Mouse (Mus musculus) kidney, adult 2 months (tissue): ENCODE measurements around the gene Ppp1r27. TPM values are rescaled to one million over a fixed set of nuclear protein-coding genes. Genes with fewer than 3 reads are reported as not detected.
A peak's percentile ranks its signal among the peaks of the same experiment; 100 is the strongest.

Experiments used
- DNase-seq: peaks from one replicate; pipeline ENCODE4 v3.0.0; 2021
- H3K27ac ChIP-seq: fragments of 200-500 bp; 2 replicates; pipeline ENCODE4 v1.5.1; 2012; ENCODE audit warnings: low read depth, low read length, control low read depth, inconsistent platforms; ENCODE audit not compliant: insufficient read depth
- H3K27me3 ChIP-seq: fragments of 200-500 bp; replicated peaks from 2 replicates; pipeline ENCODE4 v1.6.1; 2012; ENCODE audit warnings: mild to moderate bottlenecking, moderate library complexity, low read length, inconsistent platforms; ENCODE audit not compliant: control insufficient read depth, insufficient read depth
- H3K36me3 ChIP-seq: fragments of 200-500 bp; 2 replicates; pipeline ENCODE4 v1.6.1; 2012; ENCODE audit warnings: mild to moderate bottlenecking, moderate library complexity, low read length, inconsistent platforms; ENCODE audit not compliant: control insufficient read depth, insufficient read depth
- H3K4me1 ChIP-seq: fragments of 200-500 bp; 2 replicates; pipeline ENCODE4 v1.6.1; 2011; ENCODE audit warnings: low read length; ENCODE audit not compliant: control insufficient read depth, insufficient read depth
- H3K4me3 ChIP-seq: fragments of 200-500 bp; 2 replicates; pipeline ENCODE4 v1.5.1; 2011; ENCODE audit warnings: mild to moderate bottlenecking, low read depth, low read length, control low read depth; ENCODE audit not compliant: insufficient read depth
- CTCF ChIP-seq: fragments of 200-500 bp; conservative IDR thresholded peaks from 2 replicates; pipeline ENCODE4 v1.5.1; 2011; ENCODE audit warnings: low read depth, mild to moderate bottlenecking, control low read depth, low read length, moderate library complexity, mixed read lengths; ENCODE audit not compliant: insufficient read depth, insufficient read length
- POLR2A ChIP-seq: fragments of 200-500 bp; IDR thresholded peaks from one replicate; pipeline ENCODE4 v1.6.1; 2011; ENCODE audit warnings: low read depth, low read length, control low read depth
- WGBS: fragments of 180-500 bp; shearing (Covaris S2); methylation state at CpG from one replicate; pipeline ENCODE4 v1.1.7; 2018; 5-methylcytosine and 5-hydroxymethylcytosine counted together
- polyA plus RNA-seq: library from polyadenylated mRNA; depleted of rRNA; stranded (reverse); fragments of >200 nt; gene quantifications from 2 replicates; pipeline ENCODE4 v1.2.3, GENCODE M21; 2012

Ppp1r27 gene
- polyA plus RNA-seq, 1 experiment: 9.5 TPM

- peak; percentile 59 for DNase-seq
- TF ChIP-seq POLR2A (no peak), CTCF (no peak)
- WGBS: 31% methylated on average over 6 of the region's 6 CpGs
- no peak overlapping the region for H3K27ac ChIP-seq
- no peaks in the 10 kb centered on the region for H3K27me3 ChIP-seq
- H3K36me3 ChIP-seq: no peaks in the 10 kb centered on the region
- no peak overlapping the region for H3K4me3 ChIP-seq
- peaks cover 7% of the 10 kb centered on the region; the same call in 1 of the 2 replicates for H3K4me1 ChIP-seq
Observed at GRCm38 (mm10) chr11:120512790-120513453, 38.0 kb downstream of the Ppp1r27 start.

GRCm38 (mm10) chr11:120510375-120511030 is 40.4 kb downstream of the Ppp1r27 start:
- 29% methylated on average over 16 of the region's 16 CpGs for WGBS
- no peak overlapping the region for H3K27ac ChIP-seq
- H3K4me3 ChIP-seq: peak overlapping the region; percentile 30; the same call in 1 of the 2 replicates
- TF ChIP-seq POLR2A (no peak), CTCF (no peak)
- no peaks in the 10 kb centered on the region for H3K27me3 ChIP-seq
- H3K36me3 ChIP-seq: no peaks in the 10 kb centered on the region
- peaks cover 10% of the 10 kb centered on the region; the same call in 1 of the 2 replicates for H3K4me1 ChIP-seq
- DNase-seq: no peak

GRCm38 (mm10) chr11:120509940-120510339 is 41.0 kb downstream of the Ppp1r27 start:
- Histone ChIP-seq H3K4me3 (no peak overlapping the region), H3K36me3 (no peaks in the 10 kb centered on the region), H3K4me1 (peaks cover 10% of the 10 kb centered on the region; the same call in 1 of the 2 replicates), H3K27me3 (no peaks in the 10 kb centered on the region), H3K27ac (no peak overlapping the region)
- WGBS: 41% methylated on average over 4 of the region's 4 CpGs
- TF ChIP-seq POLR2A: no peak
- DNase-seq: no peak

GRCm38 (mm10) chr11:120508290-120508870 is 42.6 kb downstream of the Ppp1r27 start:
- Histone ChIP-seq H3K36me3 (no peaks in the 10 kb centered on the region), H3K4me3 (no peak overlapping the region), H3K27me3 (no peaks in the 10 kb centered on the region), H3K4me1 (peaks cover 10% of the 10 kb centered on the region; the same call in 1 of the 2 replicates), H3K27ac (no peak overlapping the region)
- DNase-seq: no peak
- WGBS: 83% methylated on average over 9 of the region's 9 CpGs
- TF ChIP-seq CTCF (no peak), POLR2A (no peak)

- peaks cover 10% of the 10 kb centered on the region; the same call in 1 of the 2 replicates for H3K4me1 ChIP-seq
- 72% methylated on average over 13 of the region's 13 CpGs for WGBS
- TF ChIP-seq POLR2A (no peak), CTCF (no peak)
- H3K36me3 ChIP-seq: no peaks in the 10 kb centered on the region
- no peak for DNase-seq
- H3K4me3 ChIP-seq: no peak overlapping the region
- no peaks in the 10 kb centered on the region for H3K27me3 ChIP-seq
- no peak overlapping the region for H3K27ac ChIP-seq
Observed at GRCm38 (mm10) chr11:120507611-120508289, 43.2 kb downstream of the Ppp1r27 start.

GRCm38 (mm10) chr11:120506899-120507298 is 44.0 kb downstream of the Ppp1r27 start:
- WGBS: 64% methylated on average over 4 of the region's 4 CpGs
- H3K36me3 ChIP-seq: no peaks in the 10 kb centered on the region
- TF ChIP-seq CTCF (peak; percentile 74), POLR2A (no peak)
- peak overlapping the region; percentile 63; the same call in 1 of the 2 replicates for H3K27ac ChIP-seq
- DNase-seq: peak; percentile 68
- no peak overlapping the region for H3K4me3 ChIP-seq
- no peaks in the 10 kb centered on the region for H3K27me3 ChIP-seq
- H3K4me1 ChIP-seq: peaks cover 11% of the 10 kb centered on the region; the same call in 1 of the 2 replicates

DNA sequence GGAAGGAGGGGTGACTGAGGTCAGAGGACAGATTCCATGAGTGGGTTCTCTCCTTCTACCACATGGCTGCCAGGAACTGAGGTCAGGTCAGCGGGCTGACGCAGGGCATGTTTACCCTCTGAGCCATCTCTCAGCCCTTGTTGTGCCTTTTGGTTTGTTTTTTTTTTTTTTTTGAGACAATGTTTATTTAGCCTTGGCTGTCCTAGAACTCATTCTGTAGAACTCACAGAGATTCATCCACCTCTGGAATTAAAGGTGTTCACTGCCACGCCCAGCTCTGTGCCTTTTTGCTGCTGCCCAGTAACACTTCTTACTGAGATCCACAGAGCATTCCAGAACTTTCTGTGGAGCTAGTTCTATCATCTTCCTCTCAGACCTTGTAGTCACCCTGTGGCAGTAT is 45.3 kb downstream of the Ppp1r27 start:
- H3K27ac ChIP-seq: no peak overlapping the region
- WGBS: 57% methylated on average over 3 of the region's 3 CpGs
- no peak for DNase-seq
- no peaks in the 10 kb centered on the region for H3K27me3 ChIP-seq
- H3K4me1 ChIP-seq: peaks cover 19% of the 10 kb centered on the region
- no peak for TF ChIP-seq POLR2A
- TF ChIP-seq CTCF: no peak
- H3K36me3 ChIP-seq: no peaks in the 10 kb centered on the region
- H3K4me3 ChIP-seq: no peak overlapping the region
